Mouse (Mus musculus) adrenal gland, adult (tissue): Measurements from ENCODE around the gene Fosl1.

ENCODE experiments used
- DNase-seq, 2 experiments: peaks; one replicate each; pipeline ENCODE4 v3.0.0; 2022 to 2023; ENCODE audit warnings: low spot score in 1 of 2; ENCODE audit not compliant: inconsistent age in 2 of 2

Fosl1 gene

GRCm38 (mm10) chr19:5456922-5457745 is 9.8 kb downstream of the Fosl1 start:
- DNase-seq: peak; percentile 96 to 99

- DNase-seq: no peak
These were observed 10.5 kb downstream of the Fosl1 start, which contains the start of gene Ccdc85b for GRCm38 (mm10) chr19:5457746-5458442. Gene Ccdc85b (minus strand): TSS chr19:5457894.

- no peak for DNase-seq
These were observed 11.7 kb downstream of the Fosl1 start for GRCm38 (mm10) chr19:5459019-5459418.

DNA sequence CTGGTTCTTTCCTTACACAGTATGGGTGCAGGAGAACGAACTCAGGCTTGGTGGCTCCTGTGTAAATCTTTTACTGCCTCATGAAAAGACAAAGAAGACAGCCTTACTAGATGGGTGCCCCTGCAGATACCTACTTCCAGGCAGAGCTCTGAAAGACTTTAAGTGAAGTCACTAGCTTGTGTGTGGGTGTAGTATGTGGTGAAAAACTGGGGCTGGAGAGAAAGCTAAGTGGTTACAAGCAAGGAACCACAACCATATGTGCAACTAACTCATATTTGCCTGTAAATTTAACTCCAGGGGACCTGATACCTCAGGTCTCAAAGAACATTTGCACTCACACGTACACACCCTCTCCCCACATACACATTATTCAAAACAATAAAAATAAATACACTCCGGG is 12.5 kb downstream of the Fosl1 start:
- DNase-seq: no peak

- DNase-seq: peak; percentile 90 to 97
These were observed 13.1 kb downstream of the Fosl1 start, which contains the start of gene Fibp for GRCm38 (mm10) chr19:5460465-5460911. Gene Fibp (plus strand): TSS chr19:5460615.

DNA sequence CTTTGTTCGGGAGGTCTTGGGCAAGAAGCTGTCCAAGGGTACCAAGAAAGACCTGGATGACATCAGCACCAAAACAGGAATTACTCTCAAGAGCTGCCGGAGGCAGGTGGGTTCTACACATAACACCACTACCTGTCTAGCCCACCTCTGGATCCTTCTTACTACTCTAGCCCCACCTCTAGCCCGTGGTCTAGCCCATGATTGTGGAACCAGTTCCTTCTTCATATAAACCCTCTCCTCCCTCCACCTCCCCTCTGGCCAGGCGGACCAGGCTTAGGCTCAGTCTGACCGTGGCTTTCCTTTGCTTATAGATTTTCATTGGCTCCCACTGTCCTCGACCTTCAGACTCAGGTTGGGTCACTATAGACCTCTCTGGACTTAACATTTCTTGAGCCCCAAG is 14.1 kb downstream of the Fosl1 start:
- DNase-seq: no peak

- no peak for DNase-seq
These were observed 15.9 kb downstream of the Fosl1 start for GRCm38 (mm10) chr19:5463212-5463611.

GRCm38 (mm10) chr19:5463791-5464562 is 16.6 kb downstream of the Fosl1 start:
- peak in 1 of 2 experiments; percentile 80 for DNase-seq

DNA sequence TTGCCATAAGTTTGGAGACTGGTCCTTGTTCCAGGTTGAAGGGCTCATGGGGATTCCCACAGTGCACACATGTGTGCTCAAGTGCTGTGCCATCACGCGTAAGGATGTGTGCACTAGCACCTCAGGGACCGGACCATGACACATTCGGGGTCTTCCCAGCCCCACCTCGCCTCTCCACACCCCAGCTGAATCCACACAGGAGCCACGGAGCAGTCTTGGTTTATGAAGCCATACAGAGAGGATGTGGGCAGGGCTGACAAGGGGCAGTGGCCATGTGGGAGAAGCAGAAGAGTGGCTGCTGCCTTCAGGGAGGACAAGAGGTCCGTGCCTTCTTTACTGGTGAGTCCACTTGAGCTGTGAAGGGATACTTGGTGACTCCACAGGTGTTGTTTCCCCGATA is 17.7 kb downstream of the Fosl1 start:
- DNase-seq: no peak

GRCm38 (mm10) chr19:5466916-5467500 is 19.7 kb downstream of the Fosl1 start:
- DNase-seq: no peak

- no peak for DNase-seq
These were observed 21.0 kb downstream of the Fosl1 start, which contains the start of gene Ctsw for GRCm38 (mm10) chr19:5468374-5468773. Gene Ctsw (minus strand): TSS chr19:5468507.

DNA sequence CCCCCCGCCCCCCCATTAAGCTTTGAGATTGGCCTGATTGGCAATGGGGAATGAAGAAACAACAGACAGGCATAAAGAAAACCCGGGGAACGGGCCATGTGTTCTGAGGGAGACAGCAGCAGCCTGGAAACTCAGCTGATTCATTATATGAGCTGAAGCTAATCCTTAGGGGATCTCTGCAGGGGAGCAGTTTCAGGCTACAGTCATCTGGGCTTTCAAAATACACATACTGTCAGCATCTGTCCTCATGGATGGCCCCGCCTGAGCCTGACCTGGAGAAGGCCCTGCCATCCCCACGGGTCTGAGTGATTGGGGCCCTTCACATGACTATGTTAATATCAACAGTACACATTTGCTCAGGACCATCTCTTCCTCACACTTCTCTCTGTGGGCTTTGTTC is 24.5 kb downstream of the Fosl1 start:
- DNase-seq: no peak

- no peak for DNase-seq
These were observed 25.5 kb downstream of the Fosl1 start for GRCm38 (mm10) chr19:5472857-5473256.

GRCm38 (mm10) chr19:5473720-5474119 is 26.4 kb downstream of the Fosl1 start, which contains the start of gene Efemp2:
Gene Efemp2 (plus strand): TSS chr19:5473954.
- DNase-seq: peak; percentile 95 to 96

DNA sequence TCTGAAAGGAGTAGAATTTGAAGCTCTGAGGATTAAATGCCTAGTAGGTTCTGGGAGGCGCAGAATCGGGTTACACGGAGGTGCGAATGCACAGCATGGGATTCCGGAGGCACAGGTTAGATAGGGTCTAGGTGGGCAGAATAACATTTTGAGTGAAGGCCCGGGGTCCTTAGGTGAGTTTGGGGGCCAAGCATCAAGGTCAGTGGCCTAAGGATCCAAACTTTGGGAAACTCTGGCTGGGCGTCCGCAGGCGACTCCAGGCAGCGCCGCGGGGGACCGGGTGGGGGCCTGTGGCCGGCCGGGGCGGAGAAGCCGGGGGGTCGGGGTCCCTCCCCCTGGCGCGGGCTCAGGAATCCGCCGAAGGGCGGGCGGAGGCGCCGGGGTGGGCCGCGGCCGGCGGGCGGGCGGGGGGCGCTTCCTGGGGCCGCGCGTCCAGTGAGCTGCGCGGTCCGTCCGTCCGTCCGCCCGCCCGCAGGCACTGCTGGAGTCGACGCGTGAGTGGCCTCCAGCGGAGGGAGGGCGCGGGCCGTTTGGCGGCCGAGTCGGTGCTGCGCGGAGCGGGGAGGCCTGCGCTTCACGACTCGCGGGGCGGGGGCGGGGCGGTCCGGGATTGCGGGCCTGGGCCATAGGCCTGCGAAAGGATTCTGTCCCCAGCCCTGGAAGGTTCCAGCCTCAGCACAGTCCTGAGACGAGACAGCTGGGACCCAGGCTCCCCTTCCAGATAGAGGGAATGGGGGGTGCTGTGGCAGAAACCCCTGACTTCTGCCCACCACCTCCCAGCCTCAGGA is 27.1 kb downstream of the Fosl1 start:
- DNase-seq: peak; percentile 67 to 83

DNA sequence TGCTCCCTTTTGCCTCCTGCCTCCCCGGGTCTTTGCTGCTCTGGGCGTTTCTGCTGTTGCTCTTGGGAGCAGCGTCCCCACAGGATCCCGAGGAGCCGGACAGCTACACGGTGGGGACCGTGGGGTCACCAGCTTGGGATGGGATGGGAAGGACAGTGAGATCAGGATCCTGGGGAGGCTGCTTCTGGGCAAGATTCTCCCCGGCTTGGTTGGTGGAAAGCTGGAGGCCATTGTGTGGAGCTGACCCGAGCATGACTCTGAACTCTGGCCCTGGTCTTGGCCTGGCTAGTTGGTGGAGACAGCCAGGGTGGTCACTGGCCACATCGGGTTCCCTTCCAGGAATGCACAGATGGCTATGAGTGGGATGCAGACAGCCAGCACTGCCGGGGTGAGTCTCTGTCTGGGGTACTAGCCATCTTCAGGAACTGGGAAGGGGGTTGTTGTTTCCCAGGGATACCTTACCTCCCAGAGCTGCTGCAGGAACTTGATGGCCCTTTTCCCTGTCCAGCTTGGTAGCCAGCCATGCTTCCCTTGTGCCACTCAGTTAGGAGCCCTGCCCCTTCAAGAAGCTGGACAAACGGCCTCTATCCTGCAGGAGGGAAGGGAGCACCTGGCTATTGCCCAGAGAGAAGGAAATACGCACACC is 27.8 kb downstream of the Fosl1 start:
- DNase-seq: peak in 1 of 2 experiments; percentile 53

DNA sequence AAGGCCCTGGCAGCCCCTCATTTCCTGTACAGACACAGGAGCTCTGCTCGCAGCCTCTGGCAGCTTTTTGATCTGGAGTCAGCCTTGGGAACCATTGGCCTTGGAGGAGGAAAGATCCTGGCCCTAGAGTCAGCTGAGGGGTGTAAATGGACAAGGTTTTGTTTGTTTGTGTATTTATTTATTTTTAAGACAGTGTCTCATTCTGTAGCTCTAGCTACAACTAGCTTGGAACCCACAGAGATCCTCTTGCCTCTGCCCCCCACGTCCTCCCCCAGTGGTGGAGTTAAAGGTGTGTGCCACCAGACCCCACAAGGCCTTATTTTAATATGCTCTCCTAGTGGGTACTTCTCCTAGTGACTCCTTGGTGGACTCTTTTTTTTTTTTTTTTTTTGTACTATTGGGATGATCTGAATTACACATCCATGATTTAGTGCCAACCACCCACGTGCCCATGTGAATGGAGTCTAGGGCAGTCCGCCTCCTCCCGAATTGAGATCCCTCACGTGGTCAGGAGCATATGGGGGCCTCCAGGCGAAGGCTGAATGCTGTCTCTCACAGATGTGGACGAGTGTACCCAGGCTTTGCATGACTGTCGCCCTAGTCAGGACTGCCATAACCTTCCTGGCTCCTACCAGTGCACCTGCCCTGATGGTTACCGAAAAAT is 29.8 kb downstream of the Fosl1 start:
- DNase-seq: peak; percentile 60 to 71

GRCm38 (mm10) chr19:5477668-5478300 is 30.4 kb downstream of the Fosl1 start:
- DNase-seq: peak; percentile 82 to 85
